Mouse (Mus musculus): Measurements from ENCODE around the gene Ccm2.
"Not testable (repeated sequence)": the region's sequence is repeated elsewhere in the genome, so short reads cannot be mapped to it uniquely, and the experiment has no call there.

Ccm2 gene

DNA sequence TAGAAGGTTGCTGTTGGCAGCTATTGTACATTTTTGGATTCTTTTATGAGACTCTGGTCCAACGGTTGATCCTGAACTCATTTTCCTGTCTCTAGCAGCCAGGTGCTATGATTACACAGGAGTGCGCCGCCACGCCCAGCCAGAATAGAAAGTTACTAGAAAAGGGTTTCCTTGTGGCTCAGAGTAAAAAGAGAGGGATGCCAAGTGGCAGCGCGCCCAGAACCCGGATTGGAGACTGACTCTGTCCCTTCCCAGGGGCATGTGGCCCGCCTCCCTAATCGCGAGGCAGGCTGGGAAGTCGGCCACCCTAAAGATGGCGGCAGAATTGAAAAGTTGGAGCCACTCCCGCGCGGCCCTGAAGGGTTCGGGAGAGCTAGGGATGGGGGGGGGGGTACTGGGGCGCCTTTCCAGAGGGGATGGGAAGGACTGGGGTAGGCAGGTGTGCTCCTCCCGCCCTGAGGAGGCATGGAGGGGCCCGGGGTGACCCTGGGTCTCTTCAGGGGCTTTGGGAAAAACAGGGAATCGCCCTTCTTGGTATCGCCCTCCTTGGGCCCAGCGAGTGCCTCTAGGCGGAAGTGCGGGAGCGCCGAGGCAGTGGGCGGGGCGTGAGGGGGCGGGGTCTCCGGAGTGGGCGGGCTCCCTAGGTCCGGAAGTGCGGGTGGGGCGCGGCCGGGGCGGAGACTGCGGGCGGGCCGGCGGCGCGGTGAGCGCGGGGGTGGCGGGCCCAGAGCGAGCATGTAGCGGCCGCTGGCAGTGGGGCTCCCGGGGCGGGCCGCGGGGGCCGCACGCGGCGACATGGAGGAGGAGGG lies at the start of gene Ccm2:
TSS of gene Ccm2 (plus strand) at position 683 of the 809 bp plus-strand sequence.
- DNase-seq (ENCODE audit: low spot score) = peak; percentile 99

DNA sequence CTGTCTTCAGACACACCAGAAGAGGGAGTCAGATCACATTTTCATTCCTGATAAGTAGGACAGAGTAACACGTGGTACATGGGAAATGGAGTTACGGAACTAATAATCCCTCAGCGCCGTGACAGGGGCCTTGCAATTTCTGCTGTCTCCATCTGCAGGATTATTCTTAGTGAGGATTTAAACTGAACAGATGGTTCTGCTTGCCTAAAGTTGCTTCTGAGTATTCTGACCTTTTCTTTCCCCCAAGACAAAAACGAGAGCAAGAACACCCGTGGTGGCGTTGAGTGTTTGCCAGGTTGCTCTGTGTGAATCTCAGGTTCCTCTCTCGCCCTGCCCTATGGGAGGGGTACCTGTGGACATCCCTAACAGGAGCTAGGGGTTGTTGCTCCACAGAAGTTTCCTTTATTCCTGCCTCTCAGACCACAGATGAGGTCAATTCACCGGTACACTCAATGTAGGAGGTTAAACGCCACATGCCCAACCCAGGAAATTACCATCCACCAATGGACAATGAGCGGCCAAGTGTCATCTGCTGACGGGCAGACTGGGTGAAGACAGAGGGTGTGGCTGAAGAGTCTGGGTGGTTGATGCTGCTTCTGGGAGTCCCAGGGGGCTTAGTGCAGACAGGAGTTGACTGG lies 49.3 kb upstream of the Ccm2 start:
- DNase-seq (ENCODE audit: low spot score) = no peak

DNA sequence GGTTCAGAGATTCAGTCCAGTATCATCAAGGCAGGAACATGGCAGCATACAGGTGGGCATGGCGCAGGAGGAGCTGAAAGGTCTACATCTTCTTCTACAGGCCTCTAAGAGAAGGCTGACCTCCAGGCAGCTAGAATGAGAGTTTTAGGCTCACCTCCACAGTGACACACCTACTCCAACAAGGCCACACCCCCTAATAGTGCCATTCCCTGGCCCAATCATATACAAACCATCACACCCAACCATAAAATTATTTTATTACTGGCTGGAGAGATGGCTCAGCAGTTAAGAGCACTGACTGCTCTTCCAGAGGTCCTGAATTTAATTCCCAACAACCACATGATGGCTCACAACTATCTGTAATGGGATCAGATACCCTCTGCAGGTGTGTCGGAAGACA lies 44.2 kb upstream of the Ccm2 start:
- no peak for DNase-seq (ENCODE audit: low spot score)

DNA sequence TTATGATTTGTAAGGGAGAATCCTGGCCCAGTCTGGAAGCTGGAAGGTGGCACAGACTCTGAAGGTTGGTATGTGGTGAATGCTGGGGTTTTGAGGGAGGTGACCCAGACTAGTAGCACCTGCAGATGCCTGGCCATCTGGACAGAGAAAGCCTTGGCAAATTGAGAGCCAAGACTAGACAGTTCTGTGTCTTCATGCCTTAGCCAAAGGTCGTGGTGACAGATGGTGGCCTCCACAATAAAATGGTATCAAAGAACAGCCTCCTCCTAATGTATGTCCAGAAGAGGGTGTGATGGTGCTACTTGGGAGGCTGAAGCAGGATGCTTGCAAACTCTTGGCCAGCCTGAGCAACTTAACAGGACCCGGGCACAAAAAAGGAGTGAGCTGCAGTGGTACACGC lies 42.5 kb upstream of the Ccm2 start:
- DNase-seq (ENCODE audit: low spot score) = no peak

DNA sequence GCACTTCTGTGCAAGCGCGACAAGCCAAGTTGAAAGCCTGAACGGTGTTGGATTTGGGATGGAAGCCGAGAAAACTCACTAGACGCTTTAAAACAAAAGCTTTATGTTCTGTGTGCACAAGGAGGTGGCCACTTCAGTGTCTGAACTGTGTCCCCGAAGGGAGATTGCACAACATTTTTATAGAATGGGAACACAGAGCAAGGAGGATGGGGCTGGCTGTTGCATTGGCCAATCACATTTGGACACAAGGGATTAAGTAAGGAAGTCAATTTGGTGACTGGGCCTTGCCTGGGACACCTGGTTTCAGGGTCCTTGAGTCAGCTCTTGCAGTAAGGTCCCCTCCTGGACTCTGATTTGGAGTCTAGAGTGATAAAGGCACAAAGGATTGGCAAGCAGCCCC lies 42.0 kb upstream of the Ccm2 start:
- peak; percentile 22 for DNase-seq (ENCODE audit: low spot score)

DNA sequence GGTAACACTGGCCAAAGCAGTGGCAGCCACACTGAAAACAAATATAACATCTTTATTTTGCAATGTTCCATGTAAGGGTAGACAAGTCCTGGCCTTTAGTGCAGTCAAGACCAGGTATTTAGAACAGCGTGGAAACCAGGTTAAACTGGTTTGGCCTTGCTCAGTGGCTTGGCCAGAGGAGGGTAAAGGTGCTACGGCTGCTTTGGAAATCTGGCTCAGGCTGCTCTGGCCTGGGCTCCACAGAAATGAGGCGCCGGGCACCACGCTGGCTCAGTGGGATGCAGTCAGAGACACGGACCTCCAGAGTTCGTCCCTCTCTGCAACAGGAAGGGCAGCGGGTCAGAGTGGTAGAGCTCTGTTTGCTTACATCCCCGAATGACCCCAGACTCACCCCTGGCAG lies 40.2 kb upstream of the Ccm2 start:
- peak; percentile 61 for DNase-seq (ENCODE audit: low spot score)

DNA sequence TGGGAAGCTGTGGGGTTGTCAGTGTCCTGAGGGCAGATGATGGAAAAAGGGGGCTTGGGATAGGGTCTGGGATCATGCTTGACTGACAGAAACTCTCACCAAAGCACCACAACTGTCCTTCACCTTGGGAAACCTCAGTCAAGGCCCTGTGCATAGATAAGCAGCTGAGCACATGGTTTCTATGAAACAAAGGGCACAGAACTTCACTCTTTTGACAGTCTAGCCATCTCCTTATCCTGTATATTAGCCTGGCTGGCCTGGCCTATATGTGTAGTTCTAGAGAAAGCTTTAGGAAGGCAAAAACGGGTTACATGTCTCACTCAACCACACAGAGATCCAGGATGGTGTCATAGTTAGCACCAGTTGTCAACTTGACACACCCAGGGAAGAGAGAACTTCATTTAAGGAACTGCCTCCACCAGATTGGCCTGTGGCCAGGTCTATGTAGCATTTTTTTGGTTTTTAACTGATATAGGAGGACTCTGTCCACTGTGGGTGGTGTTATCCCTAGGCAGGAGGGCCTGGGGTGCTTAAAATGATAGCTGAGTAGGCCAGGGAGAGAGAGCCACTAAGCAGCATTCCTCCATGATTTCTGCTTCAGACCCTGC lies 38.3 kb upstream of the Ccm2 start:
- DNase-seq (ENCODE audit: low spot score) = no peak

DNA sequence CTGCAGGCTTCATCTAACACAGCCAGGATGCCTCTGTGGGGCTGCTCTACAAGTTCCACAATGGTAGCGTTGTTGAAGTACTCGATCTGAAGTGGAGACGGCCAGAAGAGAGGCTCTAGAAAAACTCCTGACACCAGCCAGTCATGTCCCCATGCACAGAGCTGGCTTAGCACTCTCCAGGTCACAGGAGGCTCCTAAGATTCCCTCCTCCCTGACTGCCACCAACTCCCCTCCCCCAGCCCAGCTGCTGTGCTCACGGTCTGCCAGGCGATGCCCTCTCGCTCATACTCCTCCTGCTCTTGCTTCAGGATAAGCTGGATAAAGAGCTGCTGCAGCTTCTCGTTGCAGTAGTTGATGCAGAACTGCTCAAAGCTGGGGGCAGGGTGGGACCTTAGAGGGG lies 31.9 kb upstream of the Ccm2 start:
- DNase-seq (ENCODE audit: low spot score) = no peak

DNA sequence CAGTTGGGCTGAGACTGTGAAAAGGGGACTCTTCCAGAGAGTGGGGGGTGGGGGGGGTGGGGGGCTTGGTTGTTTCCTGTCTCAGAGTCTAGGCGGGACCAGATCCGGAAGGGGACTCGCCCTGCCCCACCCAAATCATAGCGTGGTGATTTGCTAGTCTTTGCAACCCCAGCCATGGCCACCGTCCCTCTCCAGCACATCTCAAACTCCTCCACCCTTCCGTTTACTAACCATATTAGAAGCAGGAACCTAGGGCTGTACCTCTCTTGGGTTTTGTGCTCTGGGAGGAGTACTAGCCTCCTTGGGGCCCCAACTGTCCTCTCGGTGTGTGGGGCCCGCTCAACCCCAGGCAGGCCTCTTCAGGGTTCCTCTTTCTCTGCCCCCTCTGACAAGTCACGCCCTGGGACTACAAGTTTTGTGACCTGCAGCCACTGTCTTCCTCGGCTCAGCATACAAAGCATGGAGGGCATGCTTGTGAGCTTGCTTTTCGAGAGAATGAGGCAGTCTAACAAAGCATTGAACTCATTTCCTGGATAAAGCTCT lies 27.1 kb upstream of the Ccm2 start:
- no peak for DNase-seq (ENCODE audit: low spot score)

DNA sequence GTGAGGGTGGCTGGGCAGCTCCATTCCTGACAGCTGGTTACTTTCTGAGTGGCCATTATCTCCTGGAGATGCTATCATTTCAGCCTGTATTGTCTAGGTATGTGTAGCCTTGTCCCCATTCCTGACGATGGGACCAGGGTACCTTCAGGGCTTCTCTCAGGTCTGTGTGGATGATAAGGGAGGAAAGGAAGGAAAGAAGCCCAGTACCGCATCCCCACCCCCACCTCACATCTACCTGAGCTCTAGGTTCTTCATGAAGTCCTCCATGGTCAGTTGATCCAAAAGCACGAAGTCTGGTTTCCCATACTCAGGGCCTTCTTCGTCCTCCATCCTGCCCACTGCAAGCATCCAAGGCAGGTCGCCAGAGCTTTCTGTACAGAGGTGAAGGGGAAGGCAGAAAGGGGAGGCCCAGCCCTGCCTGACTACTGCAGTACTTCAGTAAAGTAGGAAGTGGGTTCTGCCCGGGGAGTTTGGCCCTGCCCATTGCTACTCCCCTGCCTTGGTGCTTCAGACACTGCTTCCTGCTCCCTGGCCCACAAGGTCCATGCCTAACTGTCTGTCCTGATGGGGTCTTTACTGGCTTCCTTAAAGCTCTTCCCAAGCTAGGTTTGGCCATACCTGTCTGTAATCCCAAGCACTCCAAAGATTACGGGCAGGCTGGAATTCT lies 26.0 kb upstream of the Ccm2 start, which contains the start of gene Myo1g:
TSS of gene Myo1g (minus strand) at position 459 of the 667 bp plus-strand sequence.
- no peak for DNase-seq (ENCODE audit: low spot score)

DNA sequence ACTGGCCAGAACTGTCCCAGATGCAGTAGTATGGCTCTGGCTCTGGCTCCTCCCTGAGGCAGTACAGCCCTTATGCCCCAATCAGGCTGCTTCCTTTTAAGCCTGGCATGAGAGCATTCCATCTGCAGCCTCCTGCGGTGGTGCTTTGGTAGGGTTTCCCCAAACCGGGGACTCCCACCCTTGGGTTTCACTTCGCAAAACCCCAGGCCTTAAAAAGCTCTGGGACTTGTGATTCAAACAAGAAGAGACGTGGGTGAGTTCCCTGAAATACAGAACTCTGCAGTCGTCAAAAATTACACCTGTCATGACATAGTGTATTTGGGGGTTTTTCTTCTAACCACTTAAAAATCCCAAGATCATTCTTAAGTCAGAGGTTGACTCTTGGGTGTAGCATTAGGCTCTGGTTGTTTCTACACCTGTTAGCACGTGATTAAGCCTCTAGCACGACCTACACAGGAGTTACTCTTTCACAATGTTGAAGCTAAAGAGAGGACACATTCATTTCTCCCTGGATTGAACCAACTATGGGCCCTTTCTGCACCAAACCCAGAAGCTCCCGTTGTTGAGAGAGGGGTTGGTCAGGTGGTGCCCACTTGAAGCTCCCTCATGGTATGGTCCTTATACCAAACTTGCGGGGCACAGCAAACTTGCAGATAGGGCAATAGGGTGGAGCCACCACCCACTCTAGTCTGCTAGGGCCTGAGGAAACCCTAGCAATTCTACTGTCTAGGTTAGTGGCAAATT lies 23.7 kb upstream of the Ccm2 start:
- no peak for DNase-seq (ENCODE audit: low spot score)

DNA sequence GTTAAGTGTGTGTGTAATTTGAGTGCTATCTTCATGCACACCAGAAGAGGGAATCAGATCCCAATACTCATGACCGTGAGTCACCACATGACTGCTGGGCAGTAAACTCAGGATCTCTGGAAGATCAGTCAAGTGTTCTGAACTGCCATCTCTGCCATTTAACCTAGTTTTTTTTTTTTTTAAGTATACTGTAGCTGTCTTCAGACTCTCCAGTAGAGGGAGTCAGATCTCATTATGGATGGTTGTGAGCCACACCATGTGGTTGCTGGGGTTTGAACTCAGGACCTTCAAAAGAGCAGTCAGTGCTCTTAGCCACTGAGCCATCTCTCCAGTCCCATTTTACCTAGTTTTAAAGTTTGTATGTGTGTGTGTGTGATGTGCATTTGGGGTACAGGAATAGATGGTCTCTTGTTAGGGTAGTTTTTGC lies 23.0 kb upstream of the Ccm2 start:
- DNase-seq (ENCODE audit: low spot score) = no peak

DNA sequence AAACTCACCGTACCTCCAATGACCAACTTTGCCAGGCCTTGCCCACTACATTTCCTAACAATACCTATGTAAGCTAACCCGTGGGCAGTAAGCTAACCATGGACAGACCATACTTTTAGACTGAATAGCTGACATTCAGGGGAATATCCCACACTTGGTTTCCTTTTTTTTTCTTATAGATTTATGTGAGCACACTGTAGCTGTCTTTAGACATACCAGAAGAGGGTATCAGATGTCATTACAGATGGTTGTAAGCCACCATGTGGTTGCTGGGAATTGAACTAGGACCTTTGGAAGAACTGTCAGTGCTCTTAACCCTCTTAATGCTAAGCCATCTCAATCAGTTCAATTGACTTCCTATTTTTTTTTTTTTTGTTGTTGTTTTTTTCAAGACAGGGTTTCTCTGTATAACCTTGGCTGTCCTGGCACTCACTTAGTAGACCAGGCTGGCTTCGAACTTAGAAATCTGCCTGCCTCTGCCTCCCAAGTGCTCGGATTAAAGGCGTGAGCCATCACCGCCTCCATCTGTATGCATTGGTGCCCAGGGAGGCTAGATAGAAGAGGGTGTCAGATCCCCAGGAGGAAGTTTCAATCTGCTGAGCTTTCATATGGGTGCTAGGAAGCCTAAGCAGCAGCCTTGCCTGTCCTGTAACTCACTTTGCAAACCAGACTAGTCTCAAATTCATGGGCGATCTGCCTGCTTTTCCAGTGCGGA lies 22.4 kb upstream of the Ccm2 start:
- DNase-seq (ENCODE audit: low spot score) = no peak

DNA sequence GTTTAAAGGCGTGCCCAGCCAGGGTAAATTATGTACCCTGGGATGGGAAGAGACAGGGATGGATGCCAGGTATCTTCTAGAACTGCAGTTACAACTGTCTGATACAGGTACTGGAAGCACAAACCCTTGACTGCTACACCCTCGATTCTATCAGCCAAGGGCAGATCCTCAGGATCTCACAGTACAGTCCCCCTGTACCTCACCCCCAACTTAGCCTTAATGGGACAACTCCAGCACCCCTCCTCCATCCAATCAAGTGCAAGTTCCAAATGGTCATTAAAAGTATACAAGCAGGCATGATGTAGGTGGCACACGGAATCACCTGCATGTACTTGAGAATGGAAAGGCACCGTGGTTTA lies 21.8 kb upstream of the Ccm2 start:
- no peak for DNase-seq (ENCODE audit: low spot score)

DNA sequence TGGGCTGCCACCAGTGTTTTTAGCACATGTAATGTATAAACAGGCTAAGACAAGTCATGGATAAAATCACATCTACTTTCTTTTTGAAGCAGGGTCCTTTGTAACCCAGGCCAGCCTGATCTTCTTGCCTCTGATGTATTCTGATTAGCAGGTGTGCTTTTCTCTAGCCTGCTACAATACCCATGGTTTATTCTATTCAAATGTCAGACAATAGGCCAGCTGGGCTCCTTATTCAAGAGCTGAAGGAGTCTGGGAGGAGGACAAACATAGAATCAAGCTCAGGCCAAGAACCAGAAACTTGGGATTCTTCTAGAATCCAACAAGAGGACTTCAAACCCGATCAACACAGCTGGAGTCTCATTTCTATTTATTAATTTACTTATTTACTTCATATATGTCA lies 21.4 kb upstream of the Ccm2 start:
- DNase-seq (ENCODE audit: low spot score) = no peak

DNA sequence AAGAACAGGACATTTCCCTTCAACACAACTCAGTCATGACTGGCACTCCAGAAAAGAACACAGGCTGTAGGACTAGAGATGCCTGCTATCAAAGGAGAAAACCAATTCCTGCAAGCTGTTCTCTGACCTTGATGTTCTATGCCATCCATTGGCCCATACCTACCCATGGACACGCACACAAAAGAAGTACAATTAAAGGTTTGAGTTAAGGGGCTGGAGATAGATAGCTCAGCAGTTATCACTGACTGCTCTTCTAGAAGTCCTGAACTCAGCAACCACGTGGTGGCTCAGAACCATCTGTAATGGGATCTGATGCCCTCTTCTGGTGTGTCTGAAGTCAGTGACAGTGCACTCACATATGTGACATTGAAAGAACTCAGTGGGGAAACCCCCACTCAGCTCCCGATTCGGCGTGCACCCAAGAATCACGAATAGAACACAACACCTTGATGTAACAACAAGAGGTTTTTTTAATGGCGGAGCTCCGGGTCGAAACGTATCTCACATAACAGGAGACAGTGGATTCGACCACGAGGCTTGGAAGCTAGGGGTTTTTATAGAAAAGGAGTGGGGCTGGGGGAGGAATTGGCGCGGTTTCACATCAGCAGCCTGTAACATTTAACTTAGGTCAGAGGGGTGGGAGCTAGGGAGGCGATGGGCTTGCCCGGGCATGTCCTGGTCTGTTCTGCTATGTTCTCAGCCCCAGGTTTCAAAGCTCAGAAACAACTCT lies 20.0 kb upstream of the Ccm2 start:
- DNase-seq (ENCODE audit: low spot score) = not testable (repeated sequence)

DNA sequence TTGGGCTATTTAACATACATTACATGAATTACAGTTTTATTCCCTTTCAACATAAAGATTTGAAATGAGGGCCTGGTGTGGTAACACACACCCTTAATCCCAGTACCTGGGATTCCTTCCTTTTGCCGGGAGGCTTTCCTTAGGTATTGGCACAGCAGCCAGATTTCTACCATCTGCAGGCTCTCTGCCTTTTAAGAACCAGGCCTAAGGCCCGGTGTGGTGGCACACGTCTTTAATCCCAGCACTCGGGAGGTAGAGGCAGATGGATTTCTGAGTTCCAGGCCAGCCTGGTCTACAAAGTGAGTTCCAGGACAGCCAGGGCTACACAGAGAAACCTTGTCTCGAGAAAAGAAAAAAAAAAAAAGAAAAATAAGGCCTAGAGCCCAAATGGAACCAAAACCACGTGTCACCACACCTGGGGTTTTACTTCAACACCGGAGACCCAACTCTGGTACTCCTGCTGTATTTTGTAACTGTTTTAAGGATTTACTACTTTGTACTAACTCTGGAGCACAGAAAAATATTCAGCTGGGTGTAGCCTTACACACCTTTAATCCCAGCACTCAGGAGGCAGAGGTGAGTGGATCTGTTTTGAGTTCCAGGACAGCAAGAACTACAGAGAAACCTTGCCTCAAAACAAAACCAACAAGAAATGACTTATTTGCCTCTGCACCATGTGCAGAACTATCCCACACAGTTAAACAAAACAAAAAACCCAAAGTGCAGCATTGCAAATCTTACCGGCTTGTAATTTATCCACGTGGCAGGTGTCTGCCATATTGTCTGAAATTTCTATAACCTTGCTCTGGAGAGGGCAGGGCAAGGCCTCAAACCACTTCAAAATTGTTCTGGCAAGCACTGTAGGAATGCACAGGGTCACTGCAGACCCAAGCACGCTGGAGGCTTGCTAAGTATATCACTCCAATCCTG lies 19.2 kb upstream of the Ccm2 start:
- DNase-seq (ENCODE audit: low spot score) = no peak

DNA sequence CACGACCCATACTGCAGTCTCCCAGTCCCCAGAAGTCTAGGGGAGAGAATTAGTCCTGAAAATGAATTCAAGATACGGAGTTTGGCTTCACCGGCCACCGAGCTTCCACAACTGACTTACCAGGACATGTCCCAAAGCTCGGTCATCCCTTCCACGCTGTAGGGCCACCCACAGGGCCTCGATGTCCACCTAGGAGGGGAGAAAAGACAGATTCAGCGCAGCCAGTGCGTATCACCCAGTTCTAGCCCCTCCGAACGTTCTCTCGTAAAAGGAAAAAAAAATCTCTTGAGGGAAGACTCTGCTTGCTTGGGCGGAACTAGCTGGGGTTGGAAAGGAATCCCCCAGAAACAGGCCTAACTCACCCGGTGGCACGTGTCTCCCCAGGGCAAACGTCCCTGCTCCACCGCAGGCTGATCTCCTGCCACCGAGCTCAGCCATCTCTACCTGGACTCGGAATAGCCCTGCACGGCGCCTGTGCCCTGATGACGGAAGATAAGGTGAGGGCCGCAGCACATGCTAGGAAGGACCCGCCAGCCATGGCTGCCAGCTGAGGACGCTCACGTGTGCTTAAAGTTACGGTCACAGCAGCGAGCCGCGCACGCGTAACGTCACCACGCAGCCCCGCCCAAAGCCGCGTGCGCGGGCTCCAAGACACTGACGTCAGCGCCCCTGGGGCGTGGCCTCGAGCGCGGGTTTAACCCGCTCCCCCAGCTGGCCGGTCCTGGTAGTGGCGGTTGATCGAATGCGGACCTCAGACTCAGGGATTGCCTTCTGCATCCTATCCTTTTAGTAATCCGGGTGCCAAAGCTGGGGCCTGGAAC lies 18.3 kb upstream of the Ccm2 start:
- peak; percentile 99 for DNase-seq (ENCODE audit: low spot score)
